Mouse (Mus musculus): ENCODE measurements at regions not wholly inside any gene's neighbourhood (a gene's known extent, or its start where the extent isn't known, plus 50 kb on each side); places are given as distances from the start of the nearest gene placed in this dataset.
A peak's percentile ranks its signal among the peaks of the same experiment; 100 is the strongest.

- Histone ChIP-seq H3K4me2 (ENCODE audit: low read depth, low read length, poor library complexity, severe bottlenecking) (no peak overlapping the region), H3K27ac (ENCODE audit: low read depth, low read length) (no peak overlapping the region), H3K27me3 (ENCODE audit: insufficient read depth, low read length) (no peaks in the 10 kb centered on the region), H3K9ac (replicated peaks; ENCODE audit: low read length, poor library complexity, severe bottlenecking) (no peak overlapping the region), H3K4me3 (ENCODE audit: low read depth, low read length) (no peak overlapping the region), H3K9me3 (ENCODE audit: low read length) (no peaks in the 10 kb centered on the region), H3K36me3 (ENCODE audit: insufficient read depth, low read length) (no peaks in the 10 kb centered on the region), H3K4me1 (ENCODE audit: insufficient read depth, low read length) (no peaks in the 10 kb centered on the region)
- DNase-seq (ENCODE audit: low spot score) (peak; percentile 17), ATAC-seq (ENCODE audit: low FRiP score) (no peak)
- WGBS, result 35% methylated on average over 6 of the region's 6 CpGs
- TF ChIP-seq CTCF (IDR thresholded peaks at IDR 0.05), result no peak
Measured at GRCm38 (mm10) chr4:54387460-54387859, 557.4 kb upstream of the Zfp462 start.

GRCm38 (mm10) chr4:54391536-54392208 is 553.2 kb upstream of the Zfp462 start:
- WGBS, result 87% methylated on average over 7 of the region's 7 CpGs
- Histone ChIP-seq H3K4me1 (ENCODE audit: insufficient read depth, low read length) (no peaks in the 10 kb centered on the region), H3K9ac (replicated peaks; ENCODE audit: low read length, poor library complexity, severe bottlenecking) (no peak overlapping the region), H3K27me3 (ENCODE audit: insufficient read depth, low read length) (no peaks in the 10 kb centered on the region), H3K27ac (ENCODE audit: low read depth, low read length) (no peak overlapping the region), H3K36me3 (ENCODE audit: insufficient read depth, low read length) (no peaks in the 10 kb centered on the region), H3K9me3 (ENCODE audit: low read length) (no peaks in the 10 kb centered on the region), H3K4me2 (ENCODE audit: low read depth, low read length, poor library complexity, severe bottlenecking) (no peak overlapping the region), H3K4me3 (ENCODE audit: low read depth, low read length) (no peak overlapping the region)
- ATAC-seq (ENCODE audit: low FRiP score), result no peak
- TF ChIP-seq CTCF (IDR thresholded peaks at IDR 0.05), result no peak
- no peak for DNase-seq (ENCODE audit: low spot score)

- Histone ChIP-seq H3K27ac (ENCODE audit: low read depth, low read length) (no peak overlapping the region), H3K4me3 (ENCODE audit: low read depth, low read length) (no peak overlapping the region), H3K36me3 (ENCODE audit: insufficient read depth, low read length) (no peaks in the 10 kb centered on the region), H3K27me3 (ENCODE audit: insufficient read depth, low read length) (no peaks in the 10 kb centered on the region), H3K4me1 (ENCODE audit: insufficient read depth, low read length) (no peaks in the 10 kb centered on the region), H3K4me2 (ENCODE audit: low read depth, low read length, poor library complexity, severe bottlenecking) (no peak overlapping the region), H3K9ac (replicated peaks; ENCODE audit: low read length, poor library complexity, severe bottlenecking) (no peak overlapping the region), H3K9me3 (ENCODE audit: low read length) (no peaks in the 10 kb centered on the region)
- WGBS, result 95% methylated on average over 4 of the region's 4 CpGs
- DNase-seq (ENCODE audit: low spot score) (no peak), ATAC-seq (ENCODE audit: low FRiP score) (no peak)
- no peak for TF ChIP-seq CTCF (IDR thresholded peaks at IDR 0.05)
Measured at GRCm38 (mm10) chr4:54406151-54406550, 538.7 kb upstream of the Zfp462 start.

- Histone ChIP-seq H3K4me3 (ENCODE audit: low read depth, low read length) (no peak overlapping the region), H3K36me3 (ENCODE audit: insufficient read depth, low read length) (no peaks in the 10 kb centered on the region), H3K27ac (ENCODE audit: low read depth, low read length) (no peak overlapping the region), H3K9ac (replicated peaks; ENCODE audit: low read length, poor library complexity, severe bottlenecking) (no peak overlapping the region), H3K4me2 (ENCODE audit: low read depth, low read length, poor library complexity, severe bottlenecking) (no peak overlapping the region), H3K27me3 (ENCODE audit: insufficient read depth, low read length) (no peaks in the 10 kb centered on the region), H3K9me3 (ENCODE audit: low read length) (no peaks in the 10 kb centered on the region), H3K4me1 (ENCODE audit: insufficient read depth, low read length) (no peaks in the 10 kb centered on the region)
- no peak for TF ChIP-seq CTCF (IDR thresholded peaks at IDR 0.05)
- DNase-seq (ENCODE audit: low spot score) (no peak), ATAC-seq (ENCODE audit: low FRiP score) (no peak)
- 45% methylated on average over 2 of the region's 2 CpGs for WGBS
Measured at GRCm38 (mm10) chr4:54407930-54408329, 536.9 kb upstream of the Zfp462 start.

GRCm38 (mm10) chr4:54430789-54431188 is 514.1 kb upstream of the Zfp462 start:
- no peaks in the 10 kb centered on the region for H3K9me3 ChIP-seq (ENCODE audit: low read length)
- WGBS, result 90% methylated on average over 3 of the region's 3 CpGs
- no peak overlapping the region for H3K4me3 ChIP-seq (ENCODE audit: low read depth, low read length)
- no peaks in the 10 kb centered on the region for H3K27me3 ChIP-seq (ENCODE audit: insufficient read depth, low read length)
- H3K27ac ChIP-seq (ENCODE audit: low read depth, low read length), result no peak overlapping the region
- no peak overlapping the region for H3K9ac ChIP-seq (replicated peaks; ENCODE audit: low read length, poor library complexity, severe bottlenecking)
- no peak overlapping the region for H3K4me2 ChIP-seq (ENCODE audit: low read depth, low read length, poor library complexity, severe bottlenecking)
- H3K36me3 ChIP-seq (ENCODE audit: insufficient read depth, low read length), result no peaks in the 10 kb centered on the region
- no peak for DNase-seq (ENCODE audit: low spot score)
- ATAC-seq (ENCODE audit: low FRiP score), result no peak
- TF ChIP-seq CTCF (IDR thresholded peaks at IDR 0.05), result no peak
- no peaks in the 10 kb centered on the region for H3K4me1 ChIP-seq (ENCODE audit: insufficient read depth, low read length)

- WGBS, result 62% methylated on average over 2 of the region's 2 CpGs
Measured at GRCm38 (mm10) chr4:54460596-54460995, 484.3 kb upstream of the Zfp462 start.

More at GRCm38 (mm10) chr4:54460596-54460995, 484.3 kb upstream of the Zfp462 start:
- DNase-seq (ENCODE audit: low spot score) (no peak), ATAC-seq (ENCODE audit: low FRiP score) (no peak)
- H3K36me3 ChIP-seq (ENCODE audit: insufficient read depth, low read length), result no peaks in the 10 kb centered on the region
- H3K4me3 ChIP-seq (ENCODE audit: low read depth, low read length), result no peak overlapping the region
- H3K4me1 ChIP-seq (ENCODE audit: insufficient read depth, low read length), result no peaks in the 10 kb centered on the region
- no peak for TF ChIP-seq CTCF (IDR thresholded peaks at IDR 0.05)
- no peak overlapping the region for H3K4me2 ChIP-seq (ENCODE audit: low read depth, low read length, poor library complexity, severe bottlenecking)
- H3K27me3 ChIP-seq (ENCODE audit: insufficient read depth, low read length), result no peaks in the 10 kb centered on the region
- no peaks in the 10 kb centered on the region for H3K9me3 ChIP-seq (ENCODE audit: low read length)
- H3K9ac ChIP-seq (replicated peaks; ENCODE audit: low read length, poor library complexity, severe bottlenecking), result no peak overlapping the region
- no peak overlapping the region for H3K27ac ChIP-seq (ENCODE audit: low read depth, low read length)

Measured in midbrain, postnatal 0 days (tissue).